Mouse (Mus musculus) small intestine, adult 2 months (tissue): Measurements from ENCODE around the gene Ip6k1.
A peak's percentile ranks its signal among the peaks of the same experiment; 100 is the strongest.

Source experiments
- CTCF ChIP-seq: fragments of 200-500 bp; IDR thresholded peaks from 2 replicates; pipeline ENCODE4 v1.5.1; 2012; ENCODE audit warnings: low read depth, mild to moderate bottlenecking, control low read depth, inconsistent platforms, low read length, moderate library complexity, mixed read lengths; ENCODE audit not compliant: insufficient replicate concordance, insufficient read length; ENCODE audit errors: extremely low read depth
- POLR2A ChIP-seq: fragments of 200-500 bp; IDR thresholded peaks from 2 replicates; pipeline ENCODE4 v1.6.1; 2012; ENCODE audit warnings: low read depth, mild to moderate bottlenecking, control low read depth, inconsistent platforms, low read length, moderate library complexity

DNA sequence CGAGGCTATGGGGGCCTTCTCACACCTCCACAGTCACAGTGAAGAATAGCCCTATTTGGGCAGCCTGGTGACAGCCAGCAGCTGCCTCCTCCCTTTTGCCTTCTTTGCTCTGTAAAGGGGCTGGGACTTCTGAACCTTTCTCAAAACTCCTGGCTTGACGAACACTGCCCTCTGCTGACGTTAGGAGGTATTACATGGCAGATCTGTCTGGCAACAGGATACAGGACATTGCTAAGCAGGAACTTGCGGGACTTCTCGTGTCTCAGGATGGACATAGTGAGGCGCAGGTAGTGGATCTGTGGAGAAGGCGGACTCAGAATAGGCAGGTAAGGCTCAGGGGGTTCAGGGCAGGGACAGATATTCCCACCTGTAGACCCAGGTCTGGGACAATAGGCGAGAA, 65.6 kb downstream of the Ip6k1 start:
- TF ChIP-seq CTCF (peak; percentile 78; the same call in 1 of the 2 replicates), POLR2A (no peak)
